Mouse (Mus musculus) limb, embryonic 15.5 days (tissue): ENCODE data around the gene Gsn. TPM values are rescaled to one million over a fixed set of nuclear protein-coding genes. Genes with fewer than 3 reads are reported as not detected.

Experiments
- ATAC-seq: fragments of 200-750 bp; cut with Nextera tagmentation; 2 replicates; pipeline ENCODE4 v1.8.0; 2017; ENCODE audit warnings: low read depth, moderate TSS enrichment; ENCODE audit not compliant: insufficient number of reproducible peaks, low FRiP score, low TSS enrichment
- H3K27ac ChIP-seq: fragments of 300-500 bp; sonication (generic); 2 replicates; pipeline ENCODE4 v1.5.1; 2015; ENCODE audit warnings: moderate library complexity, mild to moderate bottlenecking, inconsistent platforms
- H3K27me3 ChIP-seq: fragments of 300-500 bp; sonication (generic); 2 replicates; pipeline ENCODE4 v1.6.1; 2015; ENCODE audit warnings: inconsistent platforms
- H3K36me3 ChIP-seq: fragments of 300-500 bp; sonication (generic); 2 replicates; pipeline ENCODE4 v1.6.1; 2015; ENCODE audit warnings: inconsistent platforms
- H3K4me1 ChIP-seq: fragments of 300-500 bp; sonication (generic); 2 replicates; pipeline ENCODE4 v1.6.1; 2015; ENCODE audit warnings: inconsistent platforms
- H3K4me2 ChIP-seq: fragments of 300-500 bp; sonication (generic); 2 replicates; pipeline ENCODE4 v1.6.1; 2015; ENCODE audit warnings: mild to moderate bottlenecking, inconsistent platforms
- H3K4me3 ChIP-seq: fragments of 300-500 bp; sonication (generic); 2 replicates; pipeline ENCODE4 v1.5.1; 2015; ENCODE audit warnings: mild to moderate bottlenecking, inconsistent platforms
- H3K9ac ChIP-seq: fragments of 300-500 bp; sonication (generic); 2 replicates; pipeline ENCODE4 v1.6.1; 2015; ENCODE audit warnings: inconsistent platforms
- H3K9me3 ChIP-seq: fragments of 300-500 bp; sonication (generic); 2 replicates; pipeline ENCODE4 v1.6.1; 2016; ENCODE audit warnings: inconsistent platforms
- WGBS: fragments of 180-500 bp; shearing (Covaris S2); methylation state at CpG from one replicate; pipeline ENCODE4 v1.1.7; 2015; 5-methylcytosine and 5-hydroxymethylcytosine counted together
- polyA plus RNA-seq: library from polyadenylated mRNA; unstranded; fragments of >200 nt; fragmentation: Nextera tagmentation; extraction: Ambion mirVana; gene quantifications from 2 replicates; pipeline ENCODE4 v1.2.1, GENCODE M21; 2015

The Gsn gene
- 288 and 360 TPM in 2 replicates for polyA plus RNA-seq

GRCm38 (mm10) chr2:35255885-35256833 is at the start of gene Gsn:
Gene Gsn (plus strand): TSS chr2:35256380.
- Histone ChIP-seq H3K4me3 (peak within 1 kb of the TSS; percentile 66), H3K9ac (peak within 1 kb of the TSS; percentile 44), H3K4me1 (peaks cover 45% of the 10 kb centered on the region), H3K9me3 (no peaks in the 10 kb centered on the region), H3K4me2 (peak within 1 kb of the TSS; percentile 88), H3K27me3 (peaks cover 16% of the 10 kb centered on the region; the same call in 1 of the 2 replicates), H3K36me3 (no peaks in the 10 kb centered on the region), H3K27ac (peak within 1 kb of the TSS; percentile 19)
- 3% methylated on average over 53 of the region's 54 CpGs for WGBS
- ATAC-seq = peak; percentile 90

DNA sequence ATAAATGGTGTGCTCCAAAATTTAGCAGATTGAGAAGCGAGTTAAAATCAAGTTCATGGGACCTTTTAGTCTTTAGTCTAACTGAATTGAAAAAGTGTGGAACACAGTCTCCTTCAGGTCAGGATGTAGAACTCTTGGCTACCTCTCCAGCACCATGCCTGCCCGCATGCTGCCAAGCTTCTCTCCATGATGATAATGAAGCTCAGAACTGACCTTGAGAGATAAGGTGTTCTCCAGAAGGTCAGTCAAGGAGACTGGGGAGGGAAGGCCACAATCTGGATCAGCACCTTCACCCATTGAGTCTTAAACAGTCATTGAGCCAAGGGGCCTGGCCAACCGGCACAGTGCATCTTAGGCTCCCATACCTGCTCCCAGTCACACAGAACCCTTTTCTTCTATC is 49.4 kb upstream of the Gsn start:
- H3K4me3 ChIP-seq = no peak overlapping the region
- no peak for ATAC-seq
- peaks cover 8% of the 10 kb centered on the region; the same call in 1 of the 2 replicates for H3K27me3 ChIP-seq
- 92% methylated on average over 3 of the region's 3 CpGs for WGBS
- H3K27ac ChIP-seq = no peak overlapping the region
- H3K4me2 ChIP-seq = no peak overlapping the region
- no peak overlapping the region for H3K9ac ChIP-seq
- no peaks in the 10 kb centered on the region for H3K4me1 ChIP-seq
- no peaks in the 10 kb centered on the region for H3K36me3 ChIP-seq
- no peaks in the 10 kb centered on the region for H3K9me3 ChIP-seq

- 80% methylated on average over 3 of the region's 3 CpGs for WGBS
- Histone ChIP-seq H3K27ac (no peak overlapping the region), H3K27me3 (peaks cover 8% of the 10 kb centered on the region; the same call in 1 of the 2 replicates), H3K4me1 (no peaks in the 10 kb centered on the region), H3K9ac (no peak overlapping the region), H3K9me3 (no peaks in the 10 kb centered on the region), H3K36me3 (no peaks in the 10 kb centered on the region), H3K4me3 (no peak overlapping the region), H3K4me2 (no peak overlapping the region)
- no peak for ATAC-seq
Observed at GRCm38 (mm10) chr2:35208054-35208453, 48.1 kb upstream of the Gsn start.

- no peak for ATAC-seq
- 63% methylated on average over 8 of the region's 8 CpGs for WGBS
Observed at GRCm38 (mm10) chr2:35208931-35209665, 47.1 kb upstream of the Gsn start.

GRCm38 (mm10) chr2:35211681-35212080 is 44.5 kb upstream of the Gsn start:
- WGBS = 69% methylated on average over 3 of the region's 3 CpGs

More at GRCm38 (mm10) chr2:35208931-35209665, 47.1 kb upstream of the Gsn start:
- Histone ChIP-seq H3K36me3 (no peaks in the 10 kb centered on the region), H3K4me1 (no peaks in the 10 kb centered on the region), H3K9me3 (no peaks in the 10 kb centered on the region), H3K9ac (no peak overlapping the region), H3K27ac (no peak overlapping the region), H3K4me2 (no peak overlapping the region), H3K4me3 (no peak overlapping the region), H3K27me3 (peaks cover 11% of the 10 kb centered on the region; the same call in 1 of the 2 replicates)

DNA sequence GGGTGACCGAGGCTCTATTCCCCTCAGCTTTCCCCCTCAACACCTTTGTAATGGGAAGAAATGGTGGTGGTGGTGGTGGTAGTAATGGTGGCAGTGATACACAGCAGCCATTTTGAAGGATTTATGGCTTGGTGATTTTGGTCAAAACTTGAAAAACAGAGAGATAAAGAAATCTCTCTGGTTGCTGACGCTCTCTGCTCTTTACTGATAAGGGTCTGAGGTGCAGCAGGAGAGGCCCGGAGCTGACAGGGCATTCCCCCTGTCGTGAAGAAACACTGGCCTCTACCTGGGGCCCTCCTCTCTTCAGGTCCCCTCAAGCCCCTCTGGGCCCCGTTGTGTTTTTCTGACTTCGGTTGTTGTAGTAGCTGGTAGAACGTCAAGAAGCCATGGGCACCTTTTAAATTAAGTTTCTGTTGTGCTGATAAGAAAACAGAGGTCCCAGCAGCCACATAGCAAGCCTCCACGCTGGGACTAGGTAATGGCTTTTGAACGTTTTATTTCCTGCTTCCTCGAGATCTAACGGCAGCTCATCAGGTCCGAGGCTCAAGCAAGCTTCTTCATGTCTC is 42.8 kb upstream of the Gsn start:
- Histone ChIP-seq H3K27me3 (peaks cover 9% of the 10 kb centered on the region; the same call in 1 of the 2 replicates), H3K36me3 (no peaks in the 10 kb centered on the region), H3K9me3 (no peaks in the 10 kb centered on the region), H3K9ac (no peak overlapping the region), H3K4me1 (peaks cover 7% of the 10 kb centered on the region), H3K4me3 (no peak overlapping the region), H3K4me2 (no peak overlapping the region), H3K27ac (no peak overlapping the region)
- WGBS = 72% methylated on average over 12 of the region's 12 CpGs
- ATAC-seq = no peak

More at GRCm38 (mm10) chr2:35211681-35212080, 44.5 kb upstream of the Gsn start:
- Histone ChIP-seq H3K9me3 (no peaks in the 10 kb centered on the region), H3K36me3 (no peaks in the 10 kb centered on the region), H3K27me3 (0 out of 2 replicates have a peak, but pooled peaks cover 12% of the 10 kb centered on the region), H3K4me1 (peaks cover 7% of the 10 kb centered on the region), H3K4me2 (no peak overlapping the region), H3K4me3 (no peak overlapping the region), H3K9ac (no peak overlapping the region), H3K27ac (no peak overlapping the region)
- no peak for ATAC-seq

GRCm38 (mm10) chr2:35214881-35215358 is 41.3 kb upstream of the Gsn start:
- Histone ChIP-seq H3K4me3 (0 out of 2 replicates have a peak overlapping the region, but pooled peaks have one; percentile 6), H3K9ac (no peak overlapping the region)

DNA sequence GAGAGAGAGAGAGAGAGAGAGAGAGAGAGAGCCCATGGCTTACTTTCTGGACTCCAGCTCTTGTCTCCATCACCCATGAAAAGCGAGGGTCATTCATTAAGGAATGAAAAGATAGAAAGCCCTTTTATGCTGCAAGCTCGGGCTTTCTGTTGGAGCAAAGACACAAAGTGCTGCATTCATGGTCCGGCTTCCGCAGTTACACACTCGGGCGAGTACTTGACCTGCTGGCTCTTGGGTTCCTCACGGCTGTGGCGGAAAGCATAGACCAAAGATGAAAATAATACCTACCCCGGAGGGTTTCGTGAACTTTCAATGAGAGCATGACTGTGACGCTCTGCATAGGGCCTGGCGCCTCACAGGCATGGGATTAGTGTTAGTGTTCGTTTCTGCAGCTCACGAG is 40.8 kb upstream of the Gsn start:
- H3K9me3 ChIP-seq = no peaks in the 10 kb centered on the region
- WGBS = 78% methylated on average over 14 of the region's 14 CpGs
- H3K4me2 ChIP-seq = no peak overlapping the region
- no peaks in the 10 kb centered on the region for H3K36me3 ChIP-seq
- peaks cover 14% of the 10 kb centered on the region; the same call in 1 of the 2 replicates for H3K27me3 ChIP-seq
- no peak for ATAC-seq
- H3K9ac ChIP-seq = no peak overlapping the region
- peaks cover 7% of the 10 kb centered on the region for H3K4me1 ChIP-seq
- H3K4me3 ChIP-seq = no peak overlapping the region
- H3K27ac ChIP-seq = no peak overlapping the region

More at GRCm38 (mm10) chr2:35214881-35215358, 41.3 kb upstream of the Gsn start:
- peaks cover 7% of the 10 kb centered on the region for H3K4me1 ChIP-seq
- peaks cover 11% of the 10 kb centered on the region; the same call in 1 of the 2 replicates for H3K27me3 ChIP-seq
- ATAC-seq = no peak
- no peaks in the 10 kb centered on the region for H3K9me3 ChIP-seq
- H3K36me3 ChIP-seq = no peaks in the 10 kb centered on the region
- H3K27ac ChIP-seq = no peak overlapping the region
- H3K4me2 ChIP-seq = peak overlapping the region; percentile 24; the same call in 1 of the 2 replicates
- WGBS = 8% methylated on average over 12 of the region's 12 CpGs

DNA sequence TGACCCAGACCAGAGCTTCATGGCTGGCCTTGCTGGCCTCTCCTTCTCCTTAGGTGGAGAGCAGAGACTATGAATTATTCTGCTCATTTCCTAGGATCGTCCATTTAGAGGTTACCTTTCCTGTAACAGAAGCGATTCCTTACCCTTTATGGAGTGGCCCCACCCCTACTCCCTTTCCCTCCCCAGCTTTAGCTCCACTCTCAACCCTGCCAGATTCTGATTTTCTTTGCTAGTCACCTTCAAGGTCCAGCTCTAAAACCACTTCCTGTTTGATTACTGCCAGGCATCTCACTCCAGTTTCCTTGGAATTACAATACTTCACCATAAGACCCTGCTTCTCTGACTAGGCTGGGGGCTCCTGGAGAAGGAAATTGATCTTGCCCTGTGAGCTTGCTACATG is 39.5 kb upstream of the Gsn start:
- H3K4me2 ChIP-seq = no peak overlapping the region
- H3K4me3 ChIP-seq = no peak overlapping the region
- peaks cover 7% of the 10 kb centered on the region for H3K4me1 ChIP-seq
- H3K27ac ChIP-seq = no peak overlapping the region
- no peaks in the 10 kb centered on the region for H3K9me3 ChIP-seq
- no peak for ATAC-seq
- H3K9ac ChIP-seq = no peak overlapping the region
- 57% methylated on average over 2 of the region's 2 CpGs for WGBS
- H3K27me3 ChIP-seq = peaks cover 23% of the 10 kb centered on the region
- no peaks in the 10 kb centered on the region for H3K36me3 ChIP-seq

GRCm38 (mm10) chr2:35218736-35219135 is 37.4 kb upstream of the Gsn start:
- ATAC-seq = no peak
- H3K4me2 ChIP-seq = no peak overlapping the region
- H3K4me1 ChIP-seq = peaks cover 11% of the 10 kb centered on the region
- peaks cover 27% of the 10 kb centered on the region for H3K27me3 ChIP-seq
- WGBS = 91% methylated on average over 3 of the region's 3 CpGs
- no peak overlapping the region for H3K4me3 ChIP-seq
- no peaks in the 10 kb centered on the region for H3K36me3 ChIP-seq
- H3K27ac ChIP-seq = no peak overlapping the region
- no peaks in the 10 kb centered on the region for H3K9me3 ChIP-seq
- no peak overlapping the region for H3K9ac ChIP-seq

GRCm38 (mm10) chr2:35222822-35223391 is 33.3 kb upstream of the Gsn start:
- ATAC-seq = no peak
- H3K27me3 ChIP-seq = peaks cover 43% of the 10 kb centered on the region

More at GRCm38 (mm10) chr2:35222822-35223391, 33.3 kb upstream of the Gsn start:
- 22% methylated on average over 6 of the region's 6 CpGs for WGBS
- no peaks in the 10 kb centered on the region for H3K9me3 ChIP-seq
- no peaks in the 10 kb centered on the region for H3K36me3 ChIP-seq
- H3K4me2 ChIP-seq = no peak overlapping the region
- H3K4me1 ChIP-seq = peaks cover 3% of the 10 kb centered on the region; the same call in 1 of the 2 replicates
- no peak overlapping the region for H3K9ac ChIP-seq
- no peak overlapping the region for H3K4me3 ChIP-seq
- no peak overlapping the region for H3K27ac ChIP-seq
